Mouse (Mus musculus) erythroblast, embryonic 14.5 days (primary cell): ENCODE measurements around the gene Kcnk4.

ENCODE experiments used
- GATA1 ChIP-seq: IDR thresholded peaks from 2 replicates; pipeline ENCODE4 v1.6.1; 2012; ENCODE audit warnings: low read length, inconsistent platforms, mixed read lengths
- TAL1 ChIP-seq: IDR thresholded peaks from 3 replicates; pipeline ENCODE4 v1.6.1; 2012; ENCODE audit warnings: low read length, inconsistent platforms, mixed read lengths

DNA sequence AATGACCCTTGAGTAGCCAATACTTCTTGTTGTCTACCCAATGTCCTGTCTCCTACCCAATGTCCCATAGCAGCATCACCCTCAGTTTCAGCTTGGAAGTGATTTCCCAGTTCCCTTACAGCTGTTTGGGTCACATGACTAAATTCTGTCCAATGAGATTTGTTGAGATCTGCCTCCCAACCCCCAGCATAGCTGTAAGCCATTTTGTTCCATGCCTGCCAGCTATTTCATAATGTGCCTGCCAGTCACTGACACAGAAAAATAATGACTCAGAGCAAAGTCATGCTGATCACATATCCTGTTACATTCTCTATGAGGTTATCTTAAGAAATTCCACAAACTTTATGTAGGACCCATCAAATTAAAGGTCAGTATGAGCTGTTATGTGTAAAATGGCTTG lies 57.5 kb downstream of the Kcnk4 start:
- no peak for TF ChIP-seq GATA1
- no peak for TF ChIP-seq TAL1
